Mouse (Mus musculus) kidney, postnatal 25 days (tissue): ENCODE data around the gene Rabl3.

ENCODE experiments used
- DNase-seq, 2 experiments: peaks; one replicate each; pipeline ENCODE4 v3.0.0; 2021; ENCODE audit warnings: mixed read lengths in 2 of 2

Gene Rabl3

DNA sequence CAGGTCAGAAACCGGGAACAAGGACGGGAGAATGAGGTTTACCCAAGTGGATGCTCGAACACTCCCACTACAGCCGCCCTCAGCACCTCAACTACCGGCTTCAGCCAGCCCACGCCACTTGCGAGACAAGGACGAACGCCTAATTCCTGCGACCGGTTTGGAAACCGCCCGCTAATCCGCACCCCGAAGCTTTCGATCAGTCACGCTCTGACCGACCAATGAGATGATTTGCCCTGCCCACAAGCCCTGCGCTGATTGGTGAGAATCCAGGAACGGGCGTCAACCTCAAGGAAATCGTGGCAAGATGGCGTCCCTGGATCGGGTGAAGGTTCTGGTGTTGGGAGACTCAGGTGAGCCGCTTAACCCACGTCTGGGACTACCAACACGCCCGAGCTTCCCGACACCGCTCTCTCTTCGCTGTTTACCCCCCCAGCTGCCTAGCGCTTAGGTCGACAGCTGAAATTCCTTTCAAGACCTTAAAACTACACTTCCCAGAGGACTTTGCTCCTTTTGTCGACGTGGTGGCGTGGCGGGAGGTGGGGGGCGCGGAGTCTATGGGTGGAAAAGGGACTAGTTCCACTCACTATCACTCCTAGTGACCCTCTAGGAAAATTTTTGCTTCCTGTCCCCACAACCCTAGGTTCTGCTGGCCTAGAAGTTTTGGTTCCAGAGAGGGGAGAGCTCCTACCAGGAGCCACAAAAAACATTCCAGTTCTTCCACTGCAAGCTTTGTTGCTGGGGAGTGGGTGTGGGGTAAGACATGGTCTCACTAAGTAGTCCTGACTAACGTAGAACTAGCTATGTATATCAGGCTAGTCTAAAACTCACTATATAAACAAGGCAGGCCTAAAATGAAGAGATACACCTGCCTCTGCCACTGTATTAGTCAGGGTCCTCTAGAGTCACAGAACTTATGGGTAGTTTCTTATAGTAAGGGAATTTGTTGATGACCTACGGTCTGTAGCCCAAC, at the start of gene Rabl3, which contains the start of gene Gtf2e1:
Rabl3 (plus strand) TSS at position 275 of the 970 bp plus-strand sequence.
Gtf2e1 (minus strand) TSS at position 179 of the 970 bp plus-strand sequence.
- DNase-seq = peak; percentile 98 to 99

- no peak for DNase-seq
Measured at GRCm38 (mm10) chr16:37495017-37495416, 44.7 kb upstream of the Rabl3 start.

DNA sequence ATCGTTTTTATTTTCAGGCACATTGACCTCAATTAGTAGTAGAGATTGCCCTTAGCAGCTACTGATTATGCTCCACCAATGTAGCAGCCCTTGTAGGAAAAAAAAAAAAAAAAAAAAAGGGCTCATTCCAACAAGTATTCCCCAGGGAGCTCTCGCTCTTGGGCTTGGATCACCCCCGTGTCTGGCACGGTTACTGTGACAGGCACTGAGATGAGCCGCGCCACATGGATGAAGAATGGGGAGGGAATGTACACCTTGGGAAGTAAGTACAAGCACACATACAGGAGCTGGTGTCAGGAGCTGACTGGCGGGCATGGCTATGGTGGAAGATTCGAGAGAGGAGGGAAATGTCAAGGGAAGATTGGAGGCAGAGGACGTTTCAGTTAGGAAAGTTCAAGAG, 41.1 kb upstream of the Rabl3 start:
- DNase-seq = no peak

DNA sequence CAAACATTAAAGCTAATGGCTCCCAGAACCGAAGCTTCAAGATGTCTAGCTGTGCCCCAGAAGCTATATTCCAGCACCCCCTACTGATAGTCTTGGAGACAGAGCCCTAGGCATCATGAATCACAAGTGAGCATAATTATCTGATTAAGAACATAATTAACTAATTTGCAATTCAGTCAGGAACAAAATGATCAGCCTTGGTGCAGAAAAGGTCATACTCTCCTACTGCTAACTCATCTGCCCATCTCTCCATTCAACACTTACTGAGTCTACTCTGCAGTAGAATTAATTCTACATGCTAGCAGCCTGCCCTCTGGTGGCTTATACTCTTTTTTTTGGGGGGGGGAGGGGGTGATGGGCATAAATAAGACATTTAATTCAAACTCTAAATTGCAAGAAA, 35.2 kb upstream of the Rabl3 start:
- no peak for DNase-seq

- no peak for DNase-seq
Measured at GRCm38 (mm10) chr16:37506751-37507150, 32.9 kb upstream of the Rabl3 start.

DNA sequence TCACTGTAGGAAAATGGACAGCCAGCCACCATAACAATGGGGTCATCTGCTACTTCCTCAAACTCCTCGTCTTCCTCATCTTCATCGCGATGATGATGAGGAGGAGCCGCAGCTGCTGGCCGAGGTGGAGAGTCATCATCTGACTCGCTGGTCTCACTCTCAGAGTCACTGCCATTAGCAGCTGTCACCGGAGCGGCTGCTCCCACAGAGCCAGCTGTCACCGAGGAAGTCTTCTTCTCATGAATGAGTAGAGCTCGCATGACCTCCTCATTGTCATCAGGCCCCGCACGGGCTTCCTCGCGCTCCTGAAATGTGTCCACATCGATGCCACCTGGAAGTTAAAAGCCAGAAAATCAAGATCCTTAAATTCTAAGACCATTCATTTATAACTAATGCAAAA, 28.2 kb upstream of the Rabl3 start:
- DNase-seq = no peak

DNA sequence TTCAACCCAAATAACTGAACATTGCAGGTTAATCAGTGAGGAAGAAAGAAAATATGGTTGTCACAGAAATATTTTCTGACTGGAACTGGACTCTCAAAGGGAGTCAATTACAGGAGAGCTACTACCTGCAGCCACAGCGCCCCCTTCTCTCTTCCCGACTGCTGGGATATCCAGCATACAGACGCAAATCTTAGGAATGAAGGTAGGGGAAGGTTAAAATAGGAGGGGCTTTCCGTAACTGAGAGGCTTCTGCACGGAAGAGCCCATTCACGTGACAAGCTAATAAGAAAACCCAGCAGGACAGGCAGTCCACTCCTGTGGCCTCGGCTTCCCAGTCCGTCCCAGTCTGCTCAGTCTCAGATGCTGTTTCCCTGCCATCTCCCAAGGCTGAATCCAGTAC, 25.0 kb upstream of the Rabl3 start:
- DNase-seq = no peak

- DNase-seq = no peak
Measured at GRCm38 (mm10) chr16:37516376-37516993, 23.2 kb upstream of the Rabl3 start.

DNA sequence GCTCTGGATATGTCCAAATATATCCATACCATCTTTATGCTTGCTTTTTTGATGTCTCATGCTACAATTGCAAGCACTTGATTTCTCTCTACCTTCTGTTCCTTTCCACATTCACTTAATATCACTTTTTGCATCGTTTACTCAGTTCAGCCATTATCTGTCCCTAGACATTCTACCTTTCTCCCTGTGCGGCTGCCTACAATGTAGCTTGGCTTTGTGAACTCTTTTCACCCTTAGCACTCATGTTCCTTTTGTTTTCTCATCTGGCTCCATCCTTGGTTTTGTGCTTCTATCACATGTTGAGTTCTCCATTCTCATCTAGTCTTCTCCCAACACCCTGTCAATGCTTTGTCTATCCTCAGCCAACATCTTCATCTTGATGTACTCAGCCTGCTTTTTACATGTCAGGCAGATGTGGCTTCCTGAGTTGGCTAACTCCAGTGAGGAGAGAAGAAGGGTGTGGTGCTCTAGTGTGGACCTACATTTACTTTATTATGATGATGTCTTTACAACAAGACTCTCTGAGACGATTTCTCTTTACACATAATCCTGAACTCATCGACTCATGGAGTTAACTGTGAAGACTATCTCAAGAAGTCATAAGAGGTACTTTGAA, 22.0 kb upstream of the Rabl3 start:
- DNase-seq = no peak

DNA sequence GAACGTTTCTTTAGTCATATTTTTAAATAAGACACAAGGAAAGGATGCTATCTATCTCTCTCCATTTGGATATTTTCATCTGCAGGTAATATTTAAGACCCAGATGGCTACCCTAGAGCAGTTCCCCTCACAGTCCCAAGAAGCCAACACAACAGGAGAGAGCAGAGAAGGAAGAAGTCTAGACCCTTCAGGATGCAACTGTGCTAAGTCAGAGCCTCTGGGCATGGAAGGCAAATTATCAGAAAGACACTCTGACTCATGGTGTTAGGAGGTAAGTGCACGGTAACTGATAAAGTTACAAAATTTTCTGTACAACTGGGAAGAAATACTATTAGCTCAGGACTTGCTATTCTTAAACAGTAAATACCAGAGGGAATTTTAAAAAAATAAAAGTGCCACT, 21.0 kb upstream of the Rabl3 start:
- no peak for DNase-seq

DNA sequence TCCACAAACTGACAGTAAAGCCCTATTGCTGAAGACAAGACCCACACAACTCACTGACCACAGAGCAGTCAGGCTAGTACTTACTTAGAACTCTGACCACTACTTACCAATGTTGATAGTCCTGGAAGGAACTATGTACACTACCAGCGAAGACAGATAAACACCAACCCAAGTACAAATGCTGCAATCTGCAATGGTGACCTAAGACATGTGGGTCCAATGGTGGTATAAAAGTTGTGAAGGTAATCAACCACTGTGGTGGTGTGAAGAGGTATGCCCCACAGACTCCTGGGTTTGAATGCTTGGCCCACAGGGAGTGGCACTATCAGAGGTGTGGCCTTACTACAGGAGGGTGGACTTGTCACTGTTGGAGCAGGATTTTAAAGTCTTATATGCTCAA, 20.0 kb upstream of the Rabl3 start:
- no peak for DNase-seq

DNA sequence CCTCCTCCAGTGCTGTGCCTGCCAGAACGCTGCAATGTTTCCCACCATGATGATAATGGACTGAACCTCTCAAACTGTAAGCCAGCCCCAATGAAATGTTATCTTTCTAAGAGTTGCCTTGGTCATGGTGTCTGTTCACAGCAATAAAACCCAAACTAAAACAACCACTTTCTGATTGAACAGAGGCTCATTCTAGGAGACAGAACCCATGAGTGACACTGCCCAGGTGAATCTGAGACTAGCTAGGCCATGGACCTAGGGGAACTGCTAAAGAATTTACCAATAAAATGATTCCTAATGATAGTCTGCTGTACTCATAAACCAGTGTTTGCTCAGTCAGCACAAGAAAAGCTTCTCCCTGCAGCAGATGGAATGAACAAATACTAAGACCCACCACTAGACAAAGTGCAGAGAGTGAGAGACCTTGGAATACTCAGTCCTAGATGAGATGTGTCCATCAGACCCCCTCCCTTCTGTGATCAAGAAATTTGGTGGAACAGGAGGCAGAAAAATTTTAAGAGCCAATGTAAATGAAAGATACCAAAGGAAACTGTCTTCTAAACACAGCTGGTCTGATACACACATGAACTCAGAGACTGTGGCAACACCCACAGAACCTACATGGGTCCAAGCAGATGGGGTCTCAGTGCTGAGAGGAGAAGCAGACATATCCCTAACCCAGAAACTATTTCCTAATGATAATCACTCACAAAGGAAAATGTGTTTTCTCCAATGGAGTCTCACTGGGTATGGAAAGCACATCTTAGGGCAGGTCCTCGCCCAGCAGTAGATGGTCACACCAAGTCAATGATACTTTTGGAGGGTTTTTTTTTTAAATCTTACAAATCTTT, 19.3 kb upstream of the Rabl3 start:
- no peak for DNase-seq

- no peak for DNase-seq
Measured at GRCm38 (mm10) chr16:37522100-37522697, 17.5 kb upstream of the Rabl3 start.

DNA sequence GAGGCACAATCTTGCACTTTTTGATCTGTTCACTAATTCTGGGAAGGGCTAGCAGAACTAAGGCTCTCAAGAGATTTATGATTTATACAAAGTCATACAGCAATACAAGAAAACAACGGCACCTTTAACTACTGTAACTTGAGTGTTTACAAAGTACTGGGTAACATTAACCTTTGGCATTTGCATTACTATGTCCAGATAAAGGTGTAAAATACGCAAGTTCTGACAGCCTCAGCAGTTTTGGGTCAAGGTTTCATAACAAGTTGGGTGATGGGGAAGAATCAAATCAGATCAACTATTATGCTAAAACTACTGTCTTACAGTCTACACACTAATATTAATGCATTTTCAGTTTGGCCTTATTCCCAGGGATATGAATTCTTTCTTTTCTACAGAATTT, 14.6 kb upstream of the Rabl3 start:
- DNase-seq = no peak

- no peak for DNase-seq
Measured at GRCm38 (mm10) chr16:37526688-37527223, 12.9 kb upstream of the Rabl3 start.

- DNase-seq = peak; percentile 28 to 41
Measured at GRCm38 (mm10) chr16:37530170-37530569, 9.5 kb upstream of the Rabl3 start.

DNA sequence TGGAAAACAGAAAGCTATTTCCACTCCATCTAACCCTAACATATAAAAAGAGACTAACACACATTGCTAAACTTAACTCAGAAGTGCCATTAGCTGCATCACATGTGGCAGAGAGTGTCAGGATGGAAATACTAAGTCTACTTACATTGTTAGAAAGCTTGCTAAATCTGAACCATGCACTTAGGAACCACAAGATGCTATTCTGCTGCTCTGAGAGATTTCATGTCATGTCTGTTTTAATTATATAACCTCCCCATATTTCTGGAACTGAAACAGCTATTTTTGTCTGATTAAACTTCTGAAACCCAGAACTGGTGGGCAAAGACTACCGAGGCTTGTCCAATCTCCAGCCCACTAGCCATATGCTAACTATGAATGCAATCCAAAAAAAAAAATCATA, 7.6 kb upstream of the Rabl3 start:
- no peak for DNase-seq

- no peak for DNase-seq
Measured at GRCm38 (mm10) chr16:37533369-37534068, 6.2 kb upstream of the Rabl3 start.

GRCm38 (mm10) chr16:37539240-37539610, 460 bp upstream of the Rabl3 start:
- DNase-seq = no peak

DNA sequence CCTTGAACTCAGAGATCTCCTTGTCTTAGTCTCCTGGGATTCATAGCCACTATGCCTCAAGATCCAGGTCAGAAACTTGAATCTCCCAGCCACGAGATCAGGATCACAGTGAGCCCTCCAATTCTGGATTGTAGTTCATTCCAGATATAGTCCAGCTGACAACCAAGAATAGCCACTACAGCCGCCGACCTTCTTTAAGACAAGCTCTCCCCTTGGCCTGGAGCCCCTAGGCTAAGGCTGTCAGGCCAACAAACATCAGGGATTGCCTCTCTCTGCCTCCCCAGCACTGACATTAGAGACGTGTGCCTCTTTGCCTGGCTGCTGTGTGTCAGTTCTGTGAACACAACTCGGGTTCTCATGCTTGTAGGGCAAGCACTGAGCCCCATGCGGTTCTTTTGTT, 1.1 kb downstream of the Rabl3 start:
- DNase-seq = no peak

GRCm38 (mm10) chr16:37546312-37546711, 6.6 kb downstream of the Rabl3 start:
- DNase-seq = no peak
